Mouse (Mus musculus) brain, embryonic 14.5 days (tissue): ENCODE measurements around the gene Adgrg5.

ENCODE experiments used
- CTCF ChIP-seq: fragments of 200-500 bp; IDR thresholded peaks from 2 replicates; pipeline ENCODE4 v1.5.1; 2012; ENCODE audit warnings: inconsistent platforms, mild to moderate bottlenecking, moderate library complexity, borderline replicate concordance; ENCODE audit not compliant: insufficient read depth, insufficient read length; ENCODE audit errors: extremely low read depth
- POLR2A ChIP-seq: fragments of 200-500 bp; IDR thresholded peaks from 2 replicates; pipeline ENCODE4 v1.6.1; 2012; ENCODE audit warnings: mild to moderate bottlenecking, inconsistent platforms, borderline replicate concordance; ENCODE audit not compliant: poor library complexity, insufficient read depth, insufficient read length, severe bottlenecking; ENCODE audit errors: extremely low read depth

GRCm38 (mm10) chr8:94875871-94876150 is 47.7 kb upstream of the Adgrg5 start:
- TF ChIP-seq POLR2A (no peak), CTCF (no peak)
